Mouse (Mus musculus) thymus, adult 2 months (tissue): ENCODE data around the gene Capn15.

Experiments
- CTCF ChIP-seq: fragments of 200-500 bp; IDR thresholded peaks from 2 replicates; pipeline ENCODE4 v1.5.1; 2012; ENCODE audit warnings: mild to moderate bottlenecking, control low read depth, low read length, moderate library complexity, borderline replicate concordance; ENCODE audit not compliant: control insufficient read depth, poor library complexity, insufficient read depth; ENCODE audit errors: extremely low read depth
- POLR2A ChIP-seq: fragments of 200-500 bp; IDR thresholded peaks from 2 replicates; pipeline ENCODE4 v1.6.1; 2012; ENCODE audit warnings: mild to moderate bottlenecking, low read length, control low read depth, moderate library complexity; ENCODE audit not compliant: control insufficient read depth, poor library complexity, insufficient read depth; ENCODE audit errors: extremely low read depth

- TF ChIP-seq POLR2A (no peak), CTCF (no peak)
These were observed 29.9 kb downstream of the Capn15 start for GRCm38 (mm10) chr17:25955736-25956135.
